Mouse (Mus musculus) layer of hippocampus, adult 2 months (tissue): ENCODE results near the gene Gpc6. TPM values are rescaled to one million over a fixed set of nuclear protein-coding genes. Genes with fewer than 3 reads are reported as not detected.

Experiments used
- DNase-seq, 2 experiments: peaks; one replicate each; pipeline ENCODE4 v3.0.0; 2022; ENCODE audit warnings: low spot score in 2 of 2
- H3K27ac ChIP-seq: fragments of 200-600 bp; 2 replicates; pipeline ENCODE4 v1.8.1; 2022
- H3K4me3 ChIP-seq: fragments of 200-600 bp; 2 replicates; pipeline ENCODE4 v1.8.1; 2022; ENCODE audit warnings: mild to moderate bottlenecking
- CTCF ChIP-seq: fragments of 200-600 bp; conservative IDR thresholded peaks from 2 replicates; pipeline ENCODE4 v1.8.1; 2022; ENCODE audit warnings: antibody characterized with exemption, mild to moderate bottlenecking, moderate library complexity
- total RNA-seq, 2 experiments: library from RNA; stranded (reverse); gene quantifications; 2 replicates each; pipeline ENCODE4 v1.2.3; 2021

Gpc6 gene
- total RNA-seq, 2 experiments from 2014 or later, result 10.5 to 10.6 TPM

GRCm38 (mm10) chr14:117879313-117879712 lies 954.2 kb downstream of the Gpc6 start:
- DNase-seq, result no peak
- no peak overlapping the region for H3K27ac ChIP-seq

GRCm38 (mm10) chr14:117881112-117881511 lies 956.0 kb downstream of the Gpc6 start:
- no peak for DNase-seq
- TF ChIP-seq CTCF, result no peak
- no peak overlapping the region for H3K4me3 ChIP-seq
- H3K27ac ChIP-seq, result no peak overlapping the region

More at GRCm38 (mm10) chr14:117879313-117879712, 954.2 kb downstream of the Gpc6 start:
- TF ChIP-seq CTCF, result peak; percentile 44
- no peak overlapping the region for H3K4me3 ChIP-seq

DNA sequence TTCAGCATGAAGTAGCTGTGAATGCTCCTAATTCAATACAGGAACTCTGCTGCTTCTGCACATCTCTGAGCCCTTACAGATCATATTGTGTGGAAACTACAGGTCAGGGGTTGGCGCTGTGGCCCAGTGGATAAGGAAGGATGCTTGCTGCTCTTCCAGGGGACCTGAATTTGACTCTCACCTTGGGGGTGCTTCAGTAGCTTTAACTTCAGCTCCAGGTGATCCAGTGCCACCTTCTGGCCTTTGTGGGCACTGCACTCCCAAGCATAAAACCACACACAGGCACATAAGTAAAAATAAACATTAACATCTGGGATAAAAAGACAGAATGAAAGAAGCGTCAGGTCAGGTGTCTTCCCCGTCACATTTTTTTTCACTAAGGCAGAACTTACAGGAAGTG lies 957.1 kb downstream of the Gpc6 start:
- no peak overlapping the region for H3K4me3 ChIP-seq
- peak in 1 of 2 experiments; percentile 60 for DNase-seq
- H3K27ac ChIP-seq, result no peak overlapping the region
- peak; percentile 89 for TF ChIP-seq CTCF

GRCm38 (mm10) chr14:117889653-117890052 lies 964.5 kb downstream of the Gpc6 start:
- TF ChIP-seq CTCF, result peak; percentile 54
- DNase-seq, result no peak
- H3K27ac ChIP-seq, result no peak overlapping the region
- H3K4me3 ChIP-seq, result no peak overlapping the region

DNA sequence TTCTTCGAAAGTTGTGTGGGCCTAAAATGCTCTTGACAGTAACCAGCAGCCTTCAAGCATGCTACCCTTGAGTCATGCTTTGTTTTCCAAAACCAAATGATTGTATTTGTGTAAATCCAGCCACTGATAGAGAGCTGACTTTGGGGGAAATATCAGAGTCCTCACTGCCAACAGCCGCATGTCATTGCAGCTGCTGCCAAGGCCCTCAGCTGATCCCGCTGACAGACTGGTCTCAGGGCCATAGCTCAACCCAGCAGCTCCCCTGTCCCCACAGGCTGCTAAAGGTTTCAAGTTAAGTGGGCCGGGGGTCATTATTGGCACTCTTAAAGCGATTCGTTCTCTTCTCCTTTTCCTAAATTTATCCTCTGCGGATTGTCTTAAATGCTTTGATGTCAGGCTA lies 966.3 kb downstream of the Gpc6 start:
- TF ChIP-seq CTCF, result no peak
- Histone ChIP-seq H3K4me3 (no peak overlapping the region), H3K27ac (peak overlapping the region; percentile 39; the same call in 1 of the 2 replicates)
- DNase-seq, result no peak

DNA sequence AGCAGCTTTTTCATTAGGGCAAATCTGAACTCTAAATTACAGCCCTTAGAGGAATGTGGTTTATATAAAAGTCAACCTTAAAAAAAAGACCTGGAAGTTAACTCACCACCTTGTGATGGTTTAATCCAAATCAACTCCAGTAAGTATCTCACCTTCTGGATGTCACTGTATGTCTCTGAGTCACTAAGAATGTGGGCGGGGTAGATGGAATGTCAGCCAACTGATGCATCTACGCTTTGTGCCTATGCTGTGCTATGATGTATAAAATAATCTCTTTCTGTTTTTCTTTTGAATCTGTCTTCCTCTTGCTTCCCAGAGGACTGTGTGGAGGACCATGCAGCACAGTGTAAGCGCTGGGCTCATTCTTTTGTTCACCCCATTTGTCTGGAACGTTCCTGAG lies 966.9 kb downstream of the Gpc6 start:
- Histone ChIP-seq H3K27ac (peak overlapping the region; percentile 39; the same call in 1 of the 2 replicates), H3K4me3 (no peak overlapping the region)
- no peak for TF ChIP-seq CTCF
- DNase-seq, result no peak

GRCm38 (mm10) chr14:117894869-117895538 lies 969.9 kb downstream of the Gpc6 start:
- no peak for TF ChIP-seq CTCF
- Histone ChIP-seq H3K4me3 (peak overlapping the region; percentile 56), H3K27ac (peak overlapping the region; percentile 84)
- no peak for DNase-seq

GRCm38 (mm10) chr14:117895539-117895912 lies 970.4 kb downstream of the Gpc6 start:
- peak; percentile 49 for DNase-seq
- Histone ChIP-seq H3K4me3 (peak overlapping the region; percentile 56), H3K27ac (peak overlapping the region; percentile 84)
- no peak for TF ChIP-seq CTCF

- Histone ChIP-seq H3K27ac (no peak overlapping the region), H3K4me3 (no peak overlapping the region)
- no peak for DNase-seq
- no peak for TF ChIP-seq CTCF
Measured at GRCm38 (mm10) chr14:117904300-117904699, 979.2 kb downstream of the Gpc6 start.

- no peak overlapping the region for H3K27ac ChIP-seq
- TF ChIP-seq CTCF, result no peak
- no peak overlapping the region for H3K4me3 ChIP-seq
- DNase-seq, result no peak
Measured at GRCm38 (mm10) chr14:117905701-117906100, 980.6 kb downstream of the Gpc6 start.

DNA sequence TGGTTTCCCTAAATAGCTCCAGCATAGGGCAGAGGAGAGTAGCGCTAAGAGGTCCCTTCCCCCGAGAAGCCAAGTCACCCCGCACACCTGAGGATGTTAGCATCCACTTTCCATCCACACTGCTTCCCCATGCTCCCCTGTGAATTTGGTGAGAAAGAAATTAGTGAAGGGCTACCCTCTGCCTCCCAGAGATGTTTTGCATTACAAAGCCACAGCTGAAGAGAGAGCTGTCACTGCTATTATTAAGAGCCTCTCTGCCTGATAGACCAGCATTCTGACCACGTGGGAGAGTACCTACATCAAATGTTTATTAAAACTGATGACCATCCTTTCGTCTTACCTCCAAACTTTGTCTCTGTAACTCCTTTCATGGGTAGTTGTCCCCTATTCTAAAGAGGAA lies 981.2 kb downstream of the Gpc6 start:
- no peak for TF ChIP-seq CTCF
- no peak overlapping the region for H3K4me3 ChIP-seq
- no peak overlapping the region for H3K27ac ChIP-seq
- no peak for DNase-seq

- no peak for TF ChIP-seq CTCF
- H3K27ac ChIP-seq, result no peak overlapping the region
Measured at GRCm38 (mm10) chr14:117908231-117908920, 983.3 kb downstream of the Gpc6 start.

GRCm38 (mm10) chr14:117909046-117909445 lies 983.9 kb downstream of the Gpc6 start:
- no peak for DNase-seq
- TF ChIP-seq CTCF, result no peak
- no peak overlapping the region for H3K4me3 ChIP-seq
- H3K27ac ChIP-seq, result no peak overlapping the region

More at GRCm38 (mm10) chr14:117908231-117908920, 983.3 kb downstream of the Gpc6 start:
- no peak for DNase-seq
- H3K4me3 ChIP-seq, result no peak overlapping the region

GRCm38 (mm10) chr14:117910323-117910722 lies 985.2 kb downstream of the Gpc6 start:
- Histone ChIP-seq H3K4me3 (no peak overlapping the region), H3K27ac (no peak overlapping the region)
- no peak for DNase-seq
- TF ChIP-seq CTCF, result no peak
